Mouse (Mus musculus): Measurements from ENCODE around the gene Cd84. TPM values are rescaled to one million over a fixed set of nuclear protein-coding genes. Genes with fewer than 3 reads are reported as not detected.
"Not testable (repeated sequence)": the region's sequence is repeated elsewhere in the genome, so short reads cannot be mapped to it uniquely, and the experiment has no call there.

The Cd84 gene
- 0.01 TPM for polyA plus RNA-seq (2021)

DNA sequence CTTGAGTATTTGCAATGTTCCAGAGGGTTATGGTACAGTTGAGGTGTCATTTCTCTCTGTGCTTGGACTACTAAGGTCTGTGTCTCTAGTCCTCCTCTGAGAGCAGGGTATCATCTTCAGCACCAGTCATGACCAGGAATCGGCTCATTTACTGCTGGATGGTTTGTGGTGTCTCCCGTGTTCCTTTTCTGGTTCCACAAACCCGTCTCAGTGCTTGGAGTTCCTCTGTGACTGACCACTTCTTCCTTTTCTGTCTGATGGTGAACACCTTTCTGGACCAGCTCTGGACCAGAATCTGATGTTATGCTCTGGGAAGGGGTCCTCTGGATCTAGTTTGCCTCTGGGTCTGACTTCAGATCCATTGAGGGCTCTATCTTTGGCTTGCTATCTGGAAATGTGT, at the start of gene Cd84:
Cd84 (plus strand) TSS at position 210 of the 400 bp plus-strand sequence.
- ATAC-seq, result no peak
- POLR2A ChIA-PET, result no interaction called here
- H3K27me3 ChIP-seq, result peaks cover 18% of the 10 kb centered on the region
- DNase-seq (ENCODE audit: low read depth, low spot score), result no peak
- no peak for TF ChIP-seq CTCF (IDR thresholded peaks at IDR 0.05)
- in situ Hi-C loops (cut with MboI; ENCODE audit: low pct_unique_long_range_greater_than_20kb), result loop anchor here (25.0 kb wide), 1 partner anchor 498 kb away; the partner anchor contains the start of genes Kcnj10 and Kcnj9
- CTCF ChIA-PET, result interaction anchor here (1.5 kb wide), 1 partner anchor 12 kb away, joined by 3 read pairs; no protein-coding TSS in a partner anchor

GRCm38 (mm10) chr1:171791491-171791890, 48.0 kb upstream of the Cd84 start:
- H3K27me3 ChIP-seq, result peaks cover 32% of the 10 kb centered on the region
- no peak for DNase-seq (ENCODE audit: low read depth, low spot score)
- ATAC-seq, result no peak
- CTCF ChIA-PET, result interaction anchor here (1.1 kb wide), 1 partner anchor 44 kb away, joined by 3 read pairs; no protein-coding TSS in a partner anchor
- POLR2A ChIA-PET, result no interaction called here
- TF ChIP-seq CTCF (IDR thresholded peaks at IDR 0.05), result no peak
- in situ Hi-C loops (cut with MboI; ENCODE audit: low pct_unique_long_range_greater_than_20kb), result no loop called here

- POLR2A ChIA-PET, result interaction anchor here (0.6 kb wide), 1 partner anchor 963 kb away, joined by 3 read pairs; no protein-coding TSS in a partner anchor
- CTCF ChIA-PET, result no interaction called here
- peaks cover 28% of the 10 kb centered on the region for H3K27me3 ChIP-seq
- in situ Hi-C loops (cut with MboI; ENCODE audit: low pct_unique_long_range_greater_than_20kb), result no loop called here
- ATAC-seq (no peak), DNase-seq (ENCODE audit: low read depth, low spot score) (no peak)
- no peak for TF ChIP-seq CTCF (IDR thresholded peaks at IDR 0.05)
Measured at GRCm38 (mm10) chr1:171796185-171796584, 43.3 kb upstream of the Cd84 start.

DNA sequence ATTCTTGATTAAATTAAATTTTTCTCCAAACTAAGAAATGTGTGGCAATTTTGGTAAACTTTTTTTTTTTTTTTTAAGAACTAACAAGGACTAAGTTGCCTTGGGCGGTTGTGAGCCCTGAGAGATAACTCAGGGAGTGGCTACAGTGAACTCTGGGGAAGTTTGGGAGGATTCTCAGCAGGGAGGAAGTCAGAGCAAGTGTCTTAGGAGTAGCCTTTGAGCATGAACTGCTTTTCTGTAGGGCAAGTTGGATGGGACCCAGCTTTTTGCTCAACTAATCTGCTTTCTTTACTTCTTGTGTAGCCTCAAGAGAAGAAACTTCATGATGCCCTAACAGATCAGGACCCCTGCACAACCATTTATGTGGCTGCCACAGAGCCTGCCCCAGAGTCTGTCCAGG, 41.7 kb upstream of the Cd84 start:
- in situ Hi-C loops (cut with MboI; ENCODE audit: low pct_unique_long_range_greater_than_20kb), result no loop called here
- no peak for DNase-seq (ENCODE audit: low read depth, low spot score)
- peaks cover 13% of the 10 kb centered on the region for H3K27me3 ChIP-seq
- ChIA-PET POLR2A (no interaction called here), CTCF (no interaction called here)
- TF ChIP-seq CTCF (IDR thresholded peaks at IDR 0.05), result no peak
- no peak for ATAC-seq

DNA sequence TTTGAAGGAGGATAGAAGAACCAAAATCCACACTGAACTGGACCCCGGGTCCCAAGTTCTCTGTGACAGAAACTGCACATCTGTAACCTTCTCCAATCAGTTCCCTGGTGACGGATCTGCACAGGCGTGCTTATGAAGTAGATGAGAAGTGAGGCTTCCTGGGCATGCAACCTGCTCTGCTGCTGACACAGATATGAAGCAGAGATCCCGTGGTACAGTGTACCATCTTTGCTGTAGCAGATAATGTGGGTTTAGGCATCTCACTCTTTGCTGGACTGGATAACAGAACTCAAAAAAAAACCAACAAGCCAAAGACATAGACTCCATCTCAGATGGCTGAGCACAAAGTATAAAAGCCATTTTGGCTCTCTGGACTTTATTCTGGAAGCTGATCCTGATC, 39.8 kb upstream of the Cd84 start:
- TF ChIP-seq CTCF (IDR thresholded peaks at IDR 0.05), result no peak
- DNase-seq (ENCODE audit: low read depth, low spot score), result no peak
- ChIA-PET POLR2A (no interaction called here), CTCF (no interaction called here)
- H3K27me3 ChIP-seq, result peaks cover 1% of the 10 kb centered on the region
- ATAC-seq, result no peak
- in situ Hi-C loops (cut with MboI; ENCODE audit: low pct_unique_long_range_greater_than_20kb), result no loop called here

DNA sequence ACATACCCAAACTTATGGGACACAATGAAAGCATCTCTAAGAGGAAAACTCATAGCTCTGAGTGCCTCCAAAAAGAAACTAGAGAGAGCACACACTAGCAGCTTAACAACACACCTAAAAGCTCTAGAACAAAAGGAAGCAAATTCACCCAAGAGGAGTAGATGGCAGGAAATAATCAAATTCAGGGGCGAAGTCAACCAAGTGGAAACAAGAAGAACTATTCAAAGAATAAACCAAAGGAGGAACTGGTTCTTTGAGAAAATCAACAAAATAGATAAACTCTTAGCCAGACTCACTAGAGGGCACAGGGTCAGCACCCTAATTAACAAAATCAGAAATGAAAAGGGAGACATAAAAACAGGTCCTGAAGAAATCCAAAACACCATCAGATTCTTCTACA, 28.4 kb upstream of the Cd84 start:
- CTCF ChIA-PET; POLR2A ChIA-PET; in situ Hi-C loops (cut with MboI; ENCODE audit: low pct_unique_long_range_greater_than_20kb); H3K27me3 ChIP-seq; ATAC-seq; DNase-seq (ENCODE audit: low read depth, low spot score): not testable (repeated sequence)

DNA sequence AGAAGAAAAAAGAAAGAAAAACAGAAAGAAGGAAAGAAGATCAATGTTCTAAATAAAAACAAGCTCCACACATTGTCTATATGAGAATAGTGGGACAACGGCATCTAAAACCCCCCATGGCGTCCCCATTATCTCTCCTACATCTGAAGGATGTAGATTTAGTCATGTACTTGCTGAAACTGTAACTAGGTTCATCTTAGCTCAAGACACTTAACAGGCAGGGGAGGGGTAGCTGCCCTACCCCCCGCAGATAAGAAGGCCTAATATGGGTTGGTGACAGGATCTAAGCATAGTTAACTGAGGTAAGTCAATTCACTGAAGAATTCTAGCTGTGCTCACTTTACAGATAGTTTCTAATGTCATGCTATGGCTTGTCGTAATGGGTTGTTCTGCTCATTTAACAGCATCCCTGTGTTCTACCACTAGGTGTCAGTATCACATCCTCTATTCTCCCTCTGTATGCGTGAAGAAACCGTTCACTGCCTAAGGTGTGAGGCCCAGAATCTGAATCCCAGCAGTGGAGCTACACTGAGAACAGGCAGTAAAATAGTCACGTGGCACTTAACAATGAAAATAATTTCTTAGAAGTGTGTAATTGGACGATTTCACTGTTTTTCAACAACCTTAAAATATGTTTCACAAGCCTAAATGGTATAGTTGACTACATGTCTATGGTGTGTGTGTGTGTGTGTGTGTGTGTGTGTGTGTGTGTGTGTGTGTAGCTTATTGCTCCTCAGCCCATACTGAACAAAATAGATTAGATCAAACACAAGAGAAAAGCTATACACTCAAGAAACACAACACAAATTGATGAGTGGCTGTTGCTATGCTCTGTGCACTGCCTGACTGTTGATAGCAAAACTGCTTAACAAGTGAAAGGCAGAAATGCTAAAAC, 23.7 kb upstream of the Cd84 start:
- ChIA-PET CTCF (interaction anchor here (1.0 to 2.2 kb wide), 10 partner anchors 10 to 196 kb away, joined by 3 to 13 read pairs (median 4); no protein-coding TSS in a partner anchor), POLR2A (interaction anchor here (0.6 kb wide), 1 partner anchor 34 kb away, joined by 3 read pairs; no protein-coding TSS in a partner anchor)
- DNase-seq (ENCODE audit: low read depth, low spot score), result peak; percentile 15

DNA sequence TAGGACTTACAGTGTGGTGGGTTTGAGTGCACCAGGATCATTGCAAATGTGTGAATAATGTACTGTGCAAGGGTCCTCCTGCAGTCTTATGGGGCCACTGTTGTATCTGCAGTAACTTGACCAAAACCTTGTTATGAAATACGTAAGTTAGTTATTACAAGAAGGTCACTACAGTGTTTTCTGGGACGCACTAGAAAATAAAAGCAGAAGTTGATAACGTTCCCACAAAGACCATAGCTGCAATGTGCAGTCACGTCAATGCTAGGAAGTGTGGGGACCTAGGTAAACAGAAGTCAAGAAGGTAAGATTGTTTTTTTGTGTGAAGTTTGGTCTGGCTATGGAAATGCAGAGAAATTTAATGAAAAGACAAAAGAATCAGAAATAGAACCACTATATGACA, 22.5 kb upstream of the Cd84 start:
- CTCF ChIA-PET, result interaction anchor here (1.9 to 3.6 kb wide), 4 partner anchors 10 to 184 kb away, joined by 4 to 14 read pairs (median 12); no protein-coding TSS in a partner anchor
- no peak for TF ChIP-seq CTCF (IDR thresholded peaks at IDR 0.05)
- ATAC-seq, result no peak
- in situ Hi-C loops (cut with MboI; ENCODE audit: low pct_unique_long_range_greater_than_20kb), result loop anchor here (5.0 kb wide), 1 partner anchor 175 kb away; no protein-coding TSS in a partner anchor
- H3K27me3 ChIP-seq, result no peaks in the 10 kb centered on the region
- POLR2A ChIA-PET, result no interaction called here
- no peak for DNase-seq (ENCODE audit: low read depth, low spot score)

More for the DNA sequence above, 23.7 kb upstream of the Cd84 start:
- peak; percentile 73 for TF ChIP-seq CTCF (IDR thresholded peaks at IDR 0.05)
- in situ Hi-C loops (cut with MboI; ENCODE audit: low pct_unique_long_range_greater_than_20kb), result loop anchor here (5.0 kb wide), 1 partner anchor 177 kb away; no protein-coding TSS in a partner anchor
- ATAC-seq, result peak; percentile 95
- no peaks in the 10 kb centered on the region for H3K27me3 ChIP-seq

DNA sequence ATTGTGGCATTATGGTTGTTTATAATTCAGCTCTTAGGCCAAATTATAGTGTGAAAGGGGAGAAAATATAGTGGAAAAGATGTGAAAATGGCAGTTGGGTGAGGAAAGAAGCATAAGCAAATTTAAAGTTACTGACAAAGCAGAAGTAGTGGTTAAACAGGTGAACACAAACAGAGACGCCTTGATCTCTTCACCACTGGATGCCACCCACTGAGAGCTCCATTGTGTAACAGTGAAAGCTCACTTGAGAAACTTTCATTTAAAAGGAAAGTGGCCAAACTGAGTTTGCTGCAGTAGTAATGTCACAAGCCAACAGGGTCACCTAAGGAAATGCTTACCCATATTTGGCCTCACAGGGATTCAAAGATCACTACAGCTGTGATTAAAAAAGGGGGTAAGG, 18.2 kb upstream of the Cd84 start:
- ChIA-PET POLR2A (no interaction called here), CTCF (no interaction called here)
- ATAC-seq, result no peak
- in situ Hi-C loops (cut with MboI; ENCODE audit: low pct_unique_long_range_greater_than_20kb), result no loop called here
- DNase-seq (ENCODE audit: low read depth, low spot score), result no peak
- no peak for TF ChIP-seq CTCF (IDR thresholded peaks at IDR 0.05)
- no peaks in the 10 kb centered on the region for H3K27me3 ChIP-seq

GRCm38 (mm10) chr1:171825462-171825861, 14.0 kb upstream of the Cd84 start:
- in situ Hi-C loops (cut with MboI; ENCODE audit: low pct_unique_long_range_greater_than_20kb), result loop anchor here (25.0 kb wide), 1 partner anchor 512 kb away; the partner anchor contains the start of genes Kcnj10 and Kcnj9
- ChIA-PET POLR2A (no interaction called here), CTCF (interaction anchor here (0.9 to 3.3 kb wide), 4 partner anchors 9 to 176 kb away, joined by 3 to 15 read pairs (median 8); no protein-coding TSS in a partner anchor)
- H3K27me3 ChIP-seq, result no peaks in the 10 kb centered on the region
- ATAC-seq (no peak), DNase-seq (ENCODE audit: low read depth, low spot score) (no peak)
- no peak for TF ChIP-seq CTCF (IDR thresholded peaks at IDR 0.05)

GRCm38 (mm10) chr1:171826164-171826563, 13.3 kb upstream of the Cd84 start:
- POLR2A ChIA-PET, result no interaction called here
- CTCF ChIA-PET, result interaction anchor here (0.9 to 3.3 kb wide), 8 partner anchors 9 to 175 kb away, joined by 3 to 15 read pairs (median 4); no protein-coding TSS in a partner anchor

More at GRCm38 (mm10) chr1:171826164-171826563, 13.3 kb upstream of the Cd84 start:
- ATAC-seq (peak; percentile 69), DNase-seq (ENCODE audit: low read depth, low spot score) (no peak)
- in situ Hi-C loops (cut with MboI; ENCODE audit: low pct_unique_long_range_greater_than_20kb), result loop anchor here (25.0 kb wide), 1 partner anchor 511 kb away; the partner anchor contains the start of genes Kcnj10 and Kcnj9
- H3K27me3 ChIP-seq, result no peaks in the 10 kb centered on the region
- peak; percentile 51 for TF ChIP-seq CTCF (IDR thresholded peaks at IDR 0.05)
